Mouse (Mus musculus): ENCODE measurements around the gene Klhl5.

Gene Klhl5

DNA sequence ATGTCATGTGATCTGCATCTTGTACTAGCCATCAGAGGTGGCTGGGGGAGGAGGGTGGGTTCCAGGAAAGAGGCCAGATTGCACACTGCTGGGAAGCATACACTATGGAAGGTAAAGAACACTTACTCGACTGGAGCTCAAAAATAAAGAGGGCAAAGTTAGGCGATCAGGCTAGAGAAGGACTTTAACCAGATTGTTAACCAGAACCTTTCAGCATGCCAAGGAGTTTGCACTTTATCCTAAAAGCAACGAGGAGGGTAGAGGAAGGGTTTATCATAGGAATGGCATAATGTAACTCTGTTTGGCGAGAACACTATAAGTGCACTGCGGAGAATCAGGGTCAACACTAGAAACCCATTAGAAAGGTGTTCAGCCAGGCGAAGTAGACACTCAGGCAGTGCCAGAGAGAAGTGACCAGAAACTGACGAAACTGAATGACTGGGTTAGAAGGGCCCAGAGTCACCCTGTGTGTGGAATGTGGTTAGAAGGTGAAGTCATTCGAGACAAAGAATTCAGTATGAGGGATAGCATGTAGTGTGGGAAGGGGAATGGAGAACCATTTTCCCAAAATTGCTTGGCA, 43.1 kb downstream of the Klhl5 start:
- no peak for DNase-seq

DNA sequence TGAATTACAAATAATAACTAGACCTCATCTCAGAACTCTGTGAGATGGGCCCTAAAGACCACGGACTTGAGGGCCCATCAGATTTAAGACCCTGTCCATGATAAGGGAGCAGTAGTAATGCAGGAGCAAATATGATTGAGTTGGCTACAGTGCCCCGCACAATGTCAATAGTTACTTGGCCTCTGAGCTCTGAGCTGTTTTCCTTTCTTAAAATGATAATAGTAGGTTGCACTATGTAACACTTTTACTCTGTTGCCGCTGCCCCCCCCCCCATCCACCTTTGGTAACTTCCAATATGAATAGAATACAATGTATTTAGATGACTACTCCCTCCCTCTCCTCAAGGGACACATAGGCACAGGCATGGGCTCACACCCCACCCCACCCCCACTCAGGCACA, 43.9 kb downstream of the Klhl5 start:
- no peak for DNase-seq

DNA sequence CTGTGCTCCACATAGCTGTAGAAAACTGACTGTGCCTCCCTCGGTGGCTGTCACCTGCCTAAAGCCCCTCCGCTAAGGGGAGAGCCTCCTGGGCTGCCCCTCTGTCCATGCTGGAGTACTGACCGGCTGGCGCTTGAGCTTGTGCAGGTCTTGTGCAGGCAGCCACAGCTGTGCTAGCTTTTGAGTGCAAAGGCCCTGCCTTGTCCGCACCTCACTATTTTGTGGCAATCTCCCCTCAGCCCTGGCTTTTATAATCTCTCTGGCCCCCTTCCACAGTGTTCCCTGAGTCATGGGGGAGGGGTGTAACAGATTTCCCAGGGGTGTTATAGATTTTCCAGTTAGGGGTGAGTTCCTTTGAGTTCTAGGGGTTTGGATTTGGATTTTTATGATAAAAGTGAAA, 44.4 kb downstream of the Klhl5 start:
- DNase-seq = no peak

- no peak for DNase-seq
These were observed 46.9 kb downstream of the Klhl5 start for GRCm38 (mm10) chr5:65154287-65154686.

GRCm38 (mm10) chr5:65156853-65157252, 49.5 kb downstream of the Klhl5 start:
- no peak for DNase-seq

DNA sequence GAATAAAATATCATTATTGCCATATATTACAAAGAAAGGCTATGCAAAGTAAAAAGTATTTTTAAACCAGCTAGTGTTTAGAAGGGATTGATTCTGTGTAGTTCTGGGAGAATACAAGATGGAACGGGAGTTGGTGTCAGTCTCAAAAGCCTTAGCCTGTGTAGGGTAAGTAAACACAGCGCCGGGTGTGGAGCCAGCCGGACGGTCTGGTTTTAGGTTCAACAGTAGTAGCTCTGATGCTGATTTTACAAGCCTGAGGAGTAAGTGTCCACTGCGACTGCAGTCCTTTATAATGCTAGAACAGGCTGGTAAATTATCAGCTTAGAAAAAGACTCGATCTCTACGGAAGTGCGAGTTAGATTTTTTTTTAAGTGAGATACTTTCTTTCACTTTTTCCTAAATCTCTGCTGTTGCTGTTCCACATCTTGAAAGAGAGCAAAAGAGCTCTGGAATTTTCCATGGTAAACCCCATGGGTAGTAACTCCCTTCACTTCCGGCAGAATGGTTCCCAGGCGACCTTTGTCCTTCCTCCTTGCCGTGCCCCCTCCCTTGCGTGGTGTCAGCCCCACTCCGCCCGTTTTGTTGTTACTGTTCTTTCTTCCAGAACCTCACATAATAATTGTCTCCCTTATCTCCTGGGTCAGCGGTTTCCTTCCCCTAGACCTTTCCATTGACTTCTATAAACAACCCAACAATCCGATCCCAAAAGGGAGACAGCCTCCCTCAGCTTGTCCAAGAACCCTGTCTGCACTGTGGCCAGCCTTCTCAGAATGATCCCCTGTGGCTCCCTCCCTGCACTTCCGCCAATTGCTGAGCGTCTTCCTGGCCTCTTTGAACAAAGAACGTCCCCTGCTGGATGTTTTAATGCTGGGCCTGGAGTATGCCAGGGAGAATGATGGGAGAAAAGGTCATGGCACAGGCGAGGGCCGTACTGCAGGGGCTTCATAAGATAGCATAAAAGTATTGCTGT, 50.4 kb downstream of the Klhl5 start:
- no peak for DNase-seq

GRCm38 (mm10) chr5:65158696-65159305, 51.5 kb downstream of the Klhl5 start:
- DNase-seq = no peak

DNA sequence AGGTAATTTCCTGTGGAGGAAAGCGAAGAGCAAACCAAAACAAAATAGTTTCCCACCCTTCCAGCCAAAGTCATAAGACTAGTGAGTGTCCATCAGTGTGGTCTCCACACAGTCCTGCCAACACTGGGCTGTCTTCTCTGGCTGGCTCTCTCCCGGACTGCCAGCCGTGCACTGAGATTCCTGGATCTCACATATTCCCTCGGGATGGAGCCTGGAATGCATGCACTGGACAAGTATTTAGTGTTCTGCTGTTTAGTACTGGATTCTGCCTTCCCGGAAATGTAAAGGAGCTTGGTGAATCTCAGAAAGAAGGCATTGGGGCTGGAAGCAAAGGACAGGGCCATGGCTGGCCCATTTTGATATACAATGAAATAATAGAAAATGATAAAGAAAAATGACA, 55.7 kb downstream of the Klhl5 start:
- no peak for DNase-seq

- DNase-seq = no peak
These were observed 56.3 kb downstream of the Klhl5 start for GRCm38 (mm10) chr5:65163489-65164092.

GRCm38 (mm10) chr5:65170206-65170605, 62.9 kb downstream of the Klhl5 start:
- no peak for DNase-seq

GRCm38 (mm10) chr5:65175035-65175917, 67.9 kb downstream of the Klhl5 start:
- peak; percentile 54 for DNase-seq

GRCm38 (mm10) chr5:65175918-65176484, 68.7 kb downstream of the Klhl5 start:
- no peak for DNase-seq

- no peak for DNase-seq
These were observed 69.7 kb downstream of the Klhl5 start for GRCm38 (mm10) chr5:65177026-65177514.

DNA sequence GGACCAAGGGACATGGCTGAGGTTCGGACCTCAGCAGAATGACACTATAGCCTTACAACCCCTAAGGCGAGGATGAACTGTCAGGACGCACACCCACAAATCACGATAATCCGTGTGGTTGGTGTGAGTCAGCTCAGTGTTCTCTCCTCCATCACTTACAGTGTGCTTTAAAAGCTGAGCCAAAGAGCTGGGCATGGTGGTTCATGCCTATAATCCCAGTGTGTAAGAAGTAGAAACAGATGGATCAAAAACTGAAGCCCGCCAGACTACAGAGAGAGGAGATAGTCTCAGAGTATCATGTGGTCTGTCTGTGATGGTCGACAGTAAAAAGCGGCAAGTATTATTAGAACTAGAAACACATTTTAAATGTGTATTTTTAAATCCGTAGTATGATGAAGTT, 71.1 kb downstream of the Klhl5 start:
- no peak for DNase-seq

DNA sequence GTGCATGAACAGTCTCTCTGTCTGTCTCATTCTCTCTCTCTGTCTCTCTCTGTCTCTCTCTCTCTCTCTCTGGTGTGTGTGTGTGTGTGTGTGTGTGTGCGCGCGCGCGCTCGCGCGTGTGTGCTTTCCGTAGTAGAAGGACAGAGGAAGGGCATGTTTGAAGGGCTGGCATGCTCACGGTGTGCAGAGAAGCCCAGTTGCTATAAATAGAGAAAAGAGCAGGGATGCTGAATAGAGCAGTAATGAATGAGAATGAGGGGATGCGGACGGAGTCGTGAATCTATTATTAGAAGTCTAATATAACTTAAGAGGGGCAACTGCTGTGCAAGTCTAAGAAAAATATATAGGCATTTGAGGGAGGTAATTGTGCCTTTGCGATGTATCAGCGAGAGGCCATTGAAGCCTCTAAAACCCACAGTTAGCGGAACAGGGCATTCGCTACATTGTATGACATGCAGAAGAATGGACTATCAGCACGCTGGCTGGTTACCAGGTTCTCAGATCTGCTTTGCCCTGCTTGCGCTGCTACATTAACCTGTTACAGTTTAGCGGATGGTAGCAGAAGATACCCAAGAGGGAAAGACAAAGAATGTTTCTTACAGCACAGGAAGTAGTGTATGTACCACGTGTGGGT, 73.9 kb downstream of the Klhl5 start:
- no peak for DNase-seq

DNA sequence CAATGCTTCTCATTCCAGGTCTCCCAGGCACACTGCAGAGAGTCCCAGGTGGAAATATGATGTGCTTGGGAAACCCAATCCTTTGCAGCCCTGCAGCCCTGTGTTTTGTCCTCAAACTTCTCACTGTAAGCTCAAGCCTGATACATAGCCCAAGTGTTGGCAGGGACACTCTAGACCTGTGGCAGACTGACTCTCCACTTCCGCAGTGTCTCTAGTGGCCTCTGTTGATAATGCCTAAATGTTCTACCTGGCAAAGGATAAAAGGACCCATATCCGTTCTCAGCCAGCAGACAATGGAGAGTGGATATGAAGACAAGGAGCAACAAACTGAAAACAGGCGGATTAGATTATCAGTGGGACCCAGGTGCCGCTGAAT, 74.4 kb downstream of the Klhl5 start:
- DNase-seq = no peak

DNA sequence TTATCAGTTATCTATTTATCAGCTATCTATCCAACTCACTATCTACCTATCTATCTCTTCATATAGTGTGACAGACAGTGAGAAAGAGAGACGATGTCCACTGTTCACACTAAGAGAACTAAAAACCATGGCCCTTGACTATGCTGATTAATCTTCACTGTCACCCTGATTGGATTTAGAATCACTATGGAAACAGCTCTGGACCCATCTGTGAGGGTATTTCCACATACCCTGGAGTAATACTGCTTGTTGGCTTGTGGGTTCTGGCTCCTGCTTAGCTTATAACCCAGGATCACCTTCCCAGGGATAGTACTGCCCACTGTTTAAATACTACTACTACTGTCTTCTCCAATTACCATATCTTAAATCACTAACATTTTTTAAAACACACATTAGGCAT, 74.9 kb downstream of the Klhl5 start:
- no peak for DNase-seq

DNA sequence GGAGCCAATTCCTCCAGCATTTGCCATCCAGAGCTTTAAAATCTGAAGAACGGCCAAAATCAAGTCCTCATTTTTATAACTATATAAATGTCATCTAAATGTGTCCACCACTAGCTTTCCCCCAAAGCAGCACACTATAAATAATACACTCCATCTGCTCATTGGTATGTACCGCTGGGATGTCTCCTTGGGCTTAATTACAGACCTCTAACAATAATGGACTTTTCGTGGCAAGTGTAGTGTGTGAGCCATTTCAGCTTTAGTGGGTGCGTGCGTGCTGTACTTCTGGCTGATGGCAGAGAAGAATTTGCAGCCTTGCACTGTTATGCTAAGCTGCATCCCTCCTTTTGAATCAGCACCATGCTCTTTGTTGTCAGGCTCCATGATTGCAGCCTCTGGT, 84.3 kb downstream of the Klhl5 start:
- DNase-seq = no peak

- no peak for DNase-seq
These were observed 87.1 kb downstream of the Klhl5 start for GRCm38 (mm10) chr5:65194441-65194840.

DNA sequence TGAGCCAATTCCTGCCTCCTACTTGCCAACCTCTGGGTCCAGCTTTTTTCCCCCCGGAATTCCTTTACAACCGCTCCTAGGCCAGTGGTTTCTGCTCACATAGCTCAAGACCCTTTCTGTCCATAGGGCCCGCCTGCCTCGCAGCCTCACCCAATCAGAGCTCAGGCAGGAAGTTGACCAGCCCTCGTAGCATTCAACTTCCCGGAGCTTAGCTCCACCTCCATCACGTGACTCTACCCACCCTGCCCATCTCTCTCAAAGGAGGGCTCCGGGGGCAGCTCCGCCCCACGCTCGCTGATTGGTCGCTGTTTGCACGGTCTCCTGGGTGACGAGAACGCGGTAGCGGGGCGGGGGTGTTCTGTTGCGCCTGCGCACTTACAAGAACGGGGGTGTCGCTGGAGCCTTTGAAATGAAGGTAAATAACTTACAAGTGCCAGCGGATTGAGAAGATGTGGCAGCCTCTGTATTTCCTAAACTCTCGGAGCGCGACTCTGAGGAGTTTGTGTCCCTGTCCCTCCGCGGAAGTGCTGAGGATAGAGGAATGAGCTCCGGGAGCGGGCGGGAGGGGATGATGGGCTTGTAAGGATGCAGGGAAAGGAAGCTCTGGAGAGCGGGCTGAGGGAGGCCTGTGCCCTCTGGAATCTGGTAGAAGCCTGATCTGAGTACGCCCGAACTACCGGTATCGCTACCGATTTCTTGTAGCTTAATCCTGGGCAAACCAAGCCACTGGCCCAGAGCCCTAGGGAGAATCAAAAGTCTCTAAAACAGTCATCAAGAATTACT, 92.2 kb downstream of the Klhl5 start, which contains the start of gene Wdr19:
Gene Wdr19, plus strand, starts transcription at position 351 of the 783 bp plus-strand sequence.
- peak; percentile 95 for DNase-seq

GRCm38 (mm10) chr5:65204726-65205125, 97.4 kb downstream of the Klhl5 start:
- DNase-seq = no peak
